ENCODE assay signal across 9 mouse cellular contexts in the genomic region with DNA sequence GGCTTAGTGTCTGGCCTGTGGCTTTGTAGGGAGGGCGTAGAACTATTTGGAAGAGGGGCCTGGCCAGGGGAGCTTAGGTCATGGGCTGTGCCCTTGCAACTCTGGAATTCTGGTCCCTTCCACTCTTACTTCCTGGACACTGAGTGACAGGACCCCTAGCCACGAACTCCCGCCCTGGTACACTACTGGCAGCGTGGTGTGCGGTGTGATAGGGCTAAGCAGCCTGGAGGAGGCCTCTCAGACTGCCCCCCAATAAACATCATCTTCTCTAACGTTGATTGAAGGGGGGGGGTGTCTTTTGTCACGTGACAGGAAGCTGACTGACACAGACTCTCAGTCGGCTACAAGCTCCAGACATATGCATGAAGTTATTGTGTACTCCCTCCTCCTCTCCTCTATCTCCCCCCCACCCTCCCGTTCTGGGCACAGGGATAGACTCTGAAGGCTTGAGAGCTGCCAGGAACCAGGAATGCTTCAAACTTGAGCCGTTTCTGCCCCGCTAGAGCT. TPM values are rescaled to one million over a fixed set of nuclear protein-coding genes. Genes with fewer than 3 reads are reported as not detected.
DNase-seq lines count a peak whose midpoint lies in the region; ATAC-seq and TF ChIP-seq lines count a peak whose summit lies in the region.
"Had no signal": no experiment of that assay in that cellular context is flagged by ENCODE, and none has a peak within 500 bp of the region (broad histone marks: within the 10 kb centered on the region; RNA-seq: fewer than 3 reads in every experiment).

No protein-coding gene starts in this region.

- H3K4me3 ChIP-seq in forebrain, postnatal 0 days (ENCODE audit: low read depth, low read length): no peak overlapping the region
- no peak overlapping the region for H3K4me3 ChIP-seq in forebrain, embryonic 15.5 days
- no peak overlapping the region for H3K4me3 ChIP-seq in left cerebral cortex, adult 2 months

- H3K27ac ChIP-seq in forebrain, postnatal 0 days (ENCODE audit: low read depth, low read length): no peak overlapping the region
- no peak overlapping the region for H3K27ac ChIP-seq in forebrain, embryonic 15.5 days (replicated peaks)
- H3K27ac ChIP-seq in left cerebral cortex, adult 2 months: no peak overlapping the region

- H3K4me1 ChIP-seq in forebrain, postnatal 0 days (ENCODE audit: insufficient read depth): no peaks in the 10 kb centered on the region
- no peaks in the 10 kb centered on the region for H3K4me1 ChIP-seq in forebrain, embryonic 15.5 days

- H3K4me2 ChIP-seq in forebrain, postnatal 0 days (ENCODE audit: low read depth): no peak overlapping the region
- no peak overlapping the region for H3K4me2 ChIP-seq in forebrain, embryonic 15.5 days (replicated peaks)

- no peaks in the 10 kb centered on the region for H3K9me3 ChIP-seq in forebrain, postnatal 0 days (ENCODE audit: low read length)
- no peaks in the 10 kb centered on the region for H3K9me3 ChIP-seq in forebrain, embryonic 15.5 days

- no peaks in the 10 kb centered on the region for H3K27me3 ChIP-seq in forebrain, postnatal 0 days (ENCODE audit: insufficient read depth, low read length)
- H3K27me3 ChIP-seq in forebrain, embryonic 15.5 days: no peaks in the 10 kb centered on the region
- H3K27me3 ChIP-seq: CH12.LX had no signal

- no peaks in the 10 kb centered on the region for H3K36me3 ChIP-seq in forebrain, postnatal 0 days (ENCODE audit: insufficient read depth)
- H3K36me3 ChIP-seq in forebrain, embryonic 15.5 days: no peaks in the 10 kb centered on the region

- intact Hi-C loops in left cerebral cortex, adult 2 months (cut with DNase I): no loop called here

- TF ChIP-seq CTCF in forebrain, postnatal 0 days (IDR thresholded peaks at IDR 0.05; ENCODE audit: low read depth): no peak
- TF ChIP-seq CTCF in left cerebral cortex, adult 2 months (IDR thresholded peaks at IDR 0.05): no peak

- H3K9ac ChIP-seq in forebrain, postnatal 0 days: no peak overlapping the region
- H3K9ac ChIP-seq in forebrain, embryonic 15.5 days (replicated peaks): no peak overlapping the region

- WGBS in forebrain, postnatal 0 days: 64% methylated on average over 11 of the region's 11 CpGs
- 68% methylated on average over 11 of the region's 11 CpGs for WGBS in forebrain, embryonic 15.5 days

- peak; percentile 27; the same call in 1 of the 2 replicates for ATAC-seq in forebrain, postnatal 0 days
- ATAC-seq in forebrain, embryonic 15.5 days (replicated peaks): no peak
- ATAC-seq in megakaryocyte-erythroid progenitor cell, adult 5-6 weeks (replicated peaks; ENCODE audit: low FRiP score, low TSS enrichment, poor library complexity, severe bottlenecking): peak; percentile 92

- no peak for DNase-seq in forebrain, postnatal 0 days
- DNase-seq in c-Kit-positive CD71-negative TER-119-negative erythroid progenitor cells, embryonic 14.5 days (ENCODE audit: low read depth): peak; percentile 25
- DNase-seq in kidney, postnatal 10 days: peak; percentile 38
- DNase-seq in embryo, embryonic 10 days (ENCODE audit: low spot score): no peak
- no peak for DNase-seq in ovary, postnatal 36 days (ENCODE audit: low spot score)
- no peak for DNase-seq in left cerebral cortex, adult 2 months (ENCODE audit: extremely low spot score in 1 of 2, low spot score in 2 of 2)

RNA-seq across cellular contexts. Expression of a gene that starts 21.4 kb away (rescaled TPM):
- total RNA-seq in forebrain, postnatal 0 days (2014; rRNA removed): 39.9 and 40.7 TPM in 2 replicates
- polyA plus RNA-seq in forebrain, postnatal 0 days (2015; fragmentation: Nextera tagmentation; extraction: Ambion mirVana): 34.4 and 47.7 TPM in 2 replicates
- polyA plus RNA-seq in forebrain, embryonic 15.5 days (2015; fragmentation: Nextera tagmentation; extraction: Ambion mirVana): 57.5 and 61.3 TPM in 2 replicates
- 37.8 and 38.0 TPM in 2 replicates for total RNA-seq in megakaryocyte-erythroid progenitor cell, adult 5-6 weeks (2014; fragmentation: Nextera tagmentation)
- 85.0 and 96.0 TPM in 2 replicates for total RNA-seq in megakaryocyte-erythroid progenitor cell, adult 5-6 weeks (2017)
- 10 to 100 TPM; 69.3 to 69.6 TPM for total RNA-seq in left cerebral cortex, adult 2 months (2021)

RNA-seq across cellular contexts. Expression of a gene that starts 44.1 kb away (rescaled TPM):
- total RNA-seq in forebrain, postnatal 0 days (2014; rRNA removed): 42.1 and 50.2 TPM in 2 replicates
- polyA plus RNA-seq in forebrain, postnatal 0 days (2015; fragmentation: Nextera tagmentation; extraction: Ambion mirVana): 38.1 and 46.1 TPM in 2 replicates
- 76.3 and 77.5 TPM in 2 replicates for polyA plus RNA-seq in forebrain, embryonic 15.5 days (2015; fragmentation: Nextera tagmentation; extraction: Ambion mirVana)
- 22.5 and 24.9 TPM in 2 replicates for total RNA-seq in megakaryocyte-erythroid progenitor cell, adult 5-6 weeks (2014; fragmentation: Nextera tagmentation)
- 12.8 and 19.8 TPM in 2 replicates for total RNA-seq in megakaryocyte-erythroid progenitor cell, adult 5-6 weeks (2017)
- total RNA-seq in left cerebral cortex, adult 2 months (2021): 10 to 100 TPM; 22.8 to 27.3 TPM

Comparison
In these comparisons a context has a peak if more than half of its experiments do, and no peak if none do; other contexts are left out.
1. DNase-seq: peak in c-Kit-positive CD71-negative TER-119-negative erythroid progenitor cells, embryonic 14.5 days (single experiment) and kidney, postnatal 10 days (single experiment); none in forebrain, postnatal 0 days (single experiment), embryo, embryonic 10 days (single experiment), ovary, postnatal 36 days (single experiment) and left cerebral cortex, adult 2 months (0 of 2).